Mouse (Mus musculus) cerebellum, adult 2 months (tissue): ENCODE measurements around the gene Selenbp2.
"Not testable (repeated sequence)": the region's sequence is repeated elsewhere in the genome, so short reads cannot be mapped to it uniquely, and the experiment has no call there.

Source experiments
- CTCF ChIP-seq: fragments of 200-500 bp; IDR thresholded peaks from 2 replicates; pipeline ENCODE4 v1.5.1; 2011; ENCODE audit warnings: low read depth, mild to moderate bottlenecking, control low read depth, low read length, moderate library complexity, borderline replicate concordance; ENCODE audit not compliant: insufficient read depth
- POLR2A ChIP-seq: fragments of 200-500 bp; IDR thresholded peaks from 2 replicates; pipeline ENCODE4 v1.6.1; 2011; ENCODE audit warnings: low read length, control low read depth, borderline replicate concordance; ENCODE audit not compliant: insufficient read depth

DNA sequence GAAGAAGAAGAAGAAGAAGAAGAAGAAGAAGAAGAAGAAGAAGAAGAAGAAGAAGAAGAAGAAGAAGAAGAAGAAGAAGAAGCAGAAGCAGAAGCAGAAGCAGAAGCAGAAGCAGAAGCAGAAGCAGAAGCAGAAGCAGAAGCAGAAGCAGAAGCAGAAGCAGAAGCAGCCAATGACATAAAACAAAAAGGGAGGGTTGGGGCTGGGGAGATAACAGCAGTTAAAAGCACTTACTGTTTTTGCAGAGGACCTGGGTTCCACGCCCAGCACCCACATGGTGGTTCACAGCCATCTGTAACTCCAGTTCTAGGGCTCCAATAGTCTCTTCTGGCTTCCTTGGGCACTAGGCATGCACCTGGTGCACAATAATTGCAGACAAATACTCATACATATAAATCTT is 4.2 kb upstream of the Selenbp2 start:
- TF ChIP-seq CTCF, POLR2A: not testable (repeated sequence)
